Mouse (Mus musculus) limb, embryonic 13.5 days (tissue): ENCODE results near the gene Mastl. TPM values are rescaled to one million over a fixed set of nuclear protein-coding genes. Genes with fewer than 3 reads are reported as not detected.

Source experiments
- ATAC-seq: fragments of 200-750 bp; cut with Nextera tagmentation; 2 replicates; pipeline ENCODE4 v1.8.0; 2017; ENCODE audit warnings: low read depth, moderate number of reproducible peaks, moderate TSS enrichment; ENCODE audit not compliant: low FRiP score
- H3K27ac ChIP-seq: fragments of 300-500 bp; sonication (generic); 2 replicates; pipeline ENCODE4 v1.5.1; 2015; ENCODE audit warnings: inconsistent platforms, mild to moderate bottlenecking, moderate library complexity
- H3K27me3 ChIP-seq: fragments of 300-500 bp; sonication (generic); 2 replicates; pipeline ENCODE4 v1.6.1; 2015; ENCODE audit warnings: mild to moderate bottlenecking, inconsistent platforms
- H3K36me3 ChIP-seq: fragments of 300-500 bp; sonication (generic); 2 replicates; pipeline ENCODE4 v1.6.1; 2015; ENCODE audit warnings: inconsistent platforms, mild to moderate bottlenecking, moderate library complexity
- H3K4me1 ChIP-seq: fragments of 300-500 bp; sonication (generic); 2 replicates; pipeline ENCODE4 v1.6.1; 2015; ENCODE audit warnings: inconsistent platforms
- H3K4me2 ChIP-seq: fragments of 300-500 bp; sonication (generic); replicated peaks from 2 replicates; pipeline ENCODE4 v1.6.1; 2015; ENCODE audit warnings: inconsistent platforms, mild to moderate bottlenecking, moderate library complexity
- H3K4me3 ChIP-seq: fragments of 300-500 bp; sonication (generic); 2 replicates; pipeline ENCODE4 v1.5.1; 2015; ENCODE audit warnings: moderate library complexity, mild to moderate bottlenecking, inconsistent platforms
- H3K9ac ChIP-seq: fragments of 300-500 bp; sonication (generic); 2 replicates; pipeline ENCODE4 v1.6.1; 2015; ENCODE audit warnings: mild to moderate bottlenecking, inconsistent platforms
- H3K9me3 ChIP-seq: fragments of 300-500 bp; sonication (generic); 2 replicates; pipeline ENCODE4 v1.6.1; 2016; ENCODE audit warnings: inconsistent platforms
- WGBS: fragments of 180-500 bp; shearing (Covaris S2); methylation state at CpG from one replicate; pipeline ENCODE4 v1.1.7; 2015; 5-methylcytosine and 5-hydroxymethylcytosine counted together
- polyA plus RNA-seq: library from polyadenylated mRNA; unstranded; fragments of >200 nt; fragmentation: Nextera tagmentation; extraction: Ambion mirVana; gene quantifications from 2 replicates; pipeline ENCODE4 v1.2.1, GENCODE M21; 2015

Gene Mastl
- polyA plus RNA-seq, 1 experiment from 2014 or later = 10.0 TPM

GRCm38 (mm10) chr2:23078588-23078987 lies 77.2 kb downstream of the Mastl start:
- ATAC-seq = no peak
- Histone ChIP-seq H3K36me3 (peaks cover 66% of the 10 kb centered on the region), H3K4me1 (no peaks in the 10 kb centered on the region), H3K9me3 (no peaks in the 10 kb centered on the region), H3K9ac (no peak overlapping the region), H3K27me3 (no peaks in the 10 kb centered on the region), H3K4me2 (no peak overlapping the region), H3K27ac (no peak overlapping the region), H3K4me3 (no peak overlapping the region)
- 95% methylated on average over 2 of the region's 2 CpGs for WGBS

- H3K27me3 ChIP-seq = no peaks in the 10 kb centered on the region
- WGBS = 88% methylated on average over 5 of the region's 5 CpGs
Measured at GRCm38 (mm10) chr2:23077693-23078092, 78.1 kb downstream of the Mastl start.

GRCm38 (mm10) chr2:23076783-23077182 lies 79.0 kb downstream of the Mastl start:
- H3K36me3 ChIP-seq = peaks cover 57% of the 10 kb centered on the region
- H3K27ac ChIP-seq = no peak overlapping the region
- H3K4me3 ChIP-seq = no peak overlapping the region
- no peaks in the 10 kb centered on the region for H3K27me3 ChIP-seq
- ATAC-seq = no peak
- H3K4me2 ChIP-seq = no peak overlapping the region
- H3K4me1 ChIP-seq = no peaks in the 10 kb centered on the region
- H3K9ac ChIP-seq = no peak overlapping the region
- H3K9me3 ChIP-seq = no peaks in the 10 kb centered on the region

More at GRCm38 (mm10) chr2:23077693-23078092, 78.1 kb downstream of the Mastl start:
- H3K4me1 ChIP-seq = no peaks in the 10 kb centered on the region
- H3K4me3 ChIP-seq = no peak overlapping the region
- no peak overlapping the region for H3K27ac ChIP-seq
- H3K36me3 ChIP-seq = peaks cover 62% of the 10 kb centered on the region
- H3K9me3 ChIP-seq = no peaks in the 10 kb centered on the region
- H3K4me2 ChIP-seq = no peak overlapping the region
- no peak for ATAC-seq
- H3K9ac ChIP-seq = no peak overlapping the region

GRCm38 (mm10) chr2:23075846-23076245 lies 80.0 kb downstream of the Mastl start:
- Histone ChIP-seq H3K4me2 (no peak overlapping the region), H3K27me3 (no peaks in the 10 kb centered on the region), H3K4me3 (no peak overlapping the region), H3K27ac (no peak overlapping the region), H3K36me3 (peaks cover 50% of the 10 kb centered on the region), H3K9ac (no peak overlapping the region), H3K9me3 (no peaks in the 10 kb centered on the region), H3K4me1 (peaks cover 1% of the 10 kb centered on the region; the same call in 1 of the 2 replicates)
- ATAC-seq = no peak

GRCm38 (mm10) chr2:23071406-23071805 lies 84.4 kb downstream of the Mastl start:
- ATAC-seq = no peak
- WGBS = 84% methylated on average over 1 of the region's 1 CpGs
- H3K4me3 ChIP-seq = no peak overlapping the region
- no peak overlapping the region for H3K27ac ChIP-seq
- peaks cover 12% of the 10 kb centered on the region for H3K36me3 ChIP-seq
- H3K4me1 ChIP-seq = peaks cover 7% of the 10 kb centered on the region
- no peaks in the 10 kb centered on the region for H3K27me3 ChIP-seq
- no peaks in the 10 kb centered on the region for H3K9me3 ChIP-seq
- H3K4me2 ChIP-seq = no peak overlapping the region
- H3K9ac ChIP-seq = no peak overlapping the region

GRCm38 (mm10) chr2:23070491-23070890 lies 85.3 kb downstream of the Mastl start:
- no peaks in the 10 kb centered on the region for H3K9me3 ChIP-seq
- no peak overlapping the region for H3K9ac ChIP-seq
- H3K27ac ChIP-seq = no peak overlapping the region
- ATAC-seq = no peak
- no peaks in the 10 kb centered on the region for H3K27me3 ChIP-seq
- no peak overlapping the region for H3K4me3 ChIP-seq
- H3K36me3 ChIP-seq = peaks cover 7% of the 10 kb centered on the region
- no peak overlapping the region for H3K4me2 ChIP-seq
- H3K4me1 ChIP-seq = peaks cover 7% of the 10 kb centered on the region
- WGBS = 83% methylated on average over 2 of the region's 2 CpGs

GRCm38 (mm10) chr2:23068894-23069744 lies 86.7 kb downstream of the Mastl start:
- WGBS = under 1% methylated on average over 50 of the region's 50 CpGs
- Histone ChIP-seq H3K27ac (peak overlapping the region; percentile 97), H3K4me3 (peak overlapping the region; percentile 73), H3K9me3 (no peaks in the 10 kb centered on the region), H3K4me2 (peak overlapping the region; percentile 97), H3K36me3 (peaks cover 3% of the 10 kb centered on the region; the same call in 1 of the 2 replicates), H3K9ac (peak overlapping the region; percentile 88), H3K27me3 (no peaks in the 10 kb centered on the region), H3K4me1 (peaks cover 7% of the 10 kb centered on the region)
- ATAC-seq = peak; percentile 91

- peaks cover under 1% of the 10 kb centered on the region; the same call in 1 of the 2 replicates for H3K36me3 ChIP-seq
- under 1% methylated on average over 21 of the region's 21 CpGs for WGBS
- ATAC-seq = peak; percentile 51
Measured at GRCm38 (mm10) chr2:23068370-23068737, 87.5 kb downstream of the Mastl start.

GRCm38 (mm10) chr2:23067552-23068369 lies 88.1 kb downstream of the Mastl start, which contains the start of gene Acbd5:
TSS of gene Acbd5 (plus strand) at chr2:23068167.
- H3K9ac ChIP-seq = peak within 1 kb of the TSS; percentile 88
- peak within 1 kb of the TSS; percentile 97 for H3K4me2 ChIP-seq
- peak within 1 kb of the TSS; percentile 73 for H3K4me3 ChIP-seq
- ATAC-seq = peak; percentile 94
- no peaks in the 10 kb centered on the region; the same call in 1 of the 2 replicates for H3K36me3 ChIP-seq
- H3K9me3 ChIP-seq = no peaks in the 10 kb centered on the region
- H3K4me1 ChIP-seq = peaks cover 7% of the 10 kb centered on the region
- H3K27ac ChIP-seq = peak within 1 kb of the TSS; percentile 97
- WGBS = 2% methylated on average over 34 of the region's 34 CpGs
- H3K27me3 ChIP-seq = no peaks in the 10 kb centered on the region

More at GRCm38 (mm10) chr2:23068370-23068737, 87.5 kb downstream of the Mastl start:
- Histone ChIP-seq H3K4me2 (peak overlapping the region; percentile 97), H3K4me3 (peak overlapping the region; percentile 73), H3K4me1 (peaks cover 7% of the 10 kb centered on the region), H3K9ac (peak overlapping the region; percentile 88), H3K9me3 (no peaks in the 10 kb centered on the region), H3K27ac (peak overlapping the region; percentile 97), H3K27me3 (no peaks in the 10 kb centered on the region)

Other genes starting within 250 kb of the Mastl start
- 45.3 and 45.5 TPM in 2 replicates for gene Abi1, start 115.8 kb downstream of the Mastl start, polyA plus RNA-seq
- gene Acbd5, start 87.9 kb downstream of the Mastl start, polyA plus RNA-seq = 38.1 and 39.5 TPM in 2 replicates
- gene Yme1l1, start 345 bp upstream of the Mastl start, polyA plus RNA-seq = 84.6 and 90.3 TPM in 2 replicates
- gene 4931423N10Rik, start 51.5 kb upstream of the Mastl start, polyA plus RNA-seq = not detected in 2 replicates
- not detected in 2 replicates for gene Nxph2, start 165.2 kb upstream of the Mastl start, polyA plus RNA-seq